Mouse (Mus musculus): ENCODE measurements around the gene Eef1g.

The Eef1g gene

GRCm38 (mm10) chr19:8966590-8967372 lies at the start of gene Eef1g:
TSS of gene Eef1g (plus strand) at chr19:8967041.
- peak; percentile 99 to 100 for DNase-seq

- no peak for DNase-seq
Measured at GRCm38 (mm10) chr19:8919000-8919399, 47.8 kb upstream of the Eef1g start.

GRCm38 (mm10) chr19:8919684-8920072 lies 47.2 kb upstream of the Eef1g start:
- no peak for DNase-seq

- DNase-seq: peak; percentile 97
Measured at GRCm38 (mm10) chr19:8920073-8920736, 46.6 kb upstream of the Eef1g start, which contains the start of gene B3gat3. TSS of gene B3gat3 (plus strand) at chr19:8920374.

GRCm38 (mm10) chr19:8920836-8921291 lies 46.0 kb upstream of the Eef1g start:
- no peak for DNase-seq

- DNase-seq: peak in 1 of 2 experiments; percentile 30
Measured at GRCm38 (mm10) chr19:8921741-8922140, 45.1 kb upstream of the Eef1g start.

- peak in 1 of 2 experiments; percentile 19 for DNase-seq
Measured at GRCm38 (mm10) chr19:8926766-8927165, 40.1 kb upstream of the Eef1g start.

- DNase-seq: no peak
Measured at GRCm38 (mm10) chr19:8927891-8928525, 38.8 kb upstream of the Eef1g start.

- no peak for DNase-seq
Measured at GRCm38 (mm10) chr19:8928689-8929223, 38.1 kb upstream of the Eef1g start.

GRCm38 (mm10) chr19:8929224-8930088 lies 37.4 kb upstream of the Eef1g start, which contains the start of the genes Rom1 and Eml3:
TSS of gene Rom1 (minus strand) at chr19:8929356.
TSS of gene Eml3 (plus strand) at chr19:8929552.
- DNase-seq: peak; percentile 93 to 94

- no peak for DNase-seq
Measured at GRCm38 (mm10) chr19:8930117-8930516, 36.7 kb upstream of the Eef1g start.

- DNase-seq: no peak
Measured at GRCm38 (mm10) chr19:8930771-8931170, 36.1 kb upstream of the Eef1g start.

GRCm38 (mm10) chr19:8936736-8937135 lies 30.1 kb upstream of the Eef1g start:
- no peak for DNase-seq

GRCm38 (mm10) chr19:8940526-8941133 lies 26.2 kb upstream of the Eef1g start:
- no peak for DNase-seq

GRCm38 (mm10) chr19:8941136-8941514 lies 25.7 kb upstream of the Eef1g start:
- DNase-seq: no peak

- DNase-seq: peak; percentile 98
Measured at GRCm38 (mm10) chr19:8941515-8942217, 25.2 kb upstream of the Eef1g start, which contains the start of gene Mta2. TSS of gene Mta2 (plus strand) at chr19:8941875.

GRCm38 (mm10) chr19:8942276-8942964 lies 24.4 kb upstream of the Eef1g start:
- peak in 1 of 2 experiments; percentile 78 for DNase-seq

- no peak for DNase-seq
Measured at GRCm38 (mm10) chr19:8943047-8943446, 23.8 kb upstream of the Eef1g start.

- DNase-seq: peak in 1 of 2 experiments; percentile 17
Measured at GRCm38 (mm10) chr19:8944062-8944461, 22.8 kb upstream of the Eef1g start.

- DNase-seq: peak; percentile 88 to 89
Measured at GRCm38 (mm10) chr19:8944750-8945149, 22.1 kb upstream of the Eef1g start.
